Mouse (Mus musculus) spleen, postnatal 10 days (tissue): ENCODE results near the gene Pard3.

Source experiments
- DNase-seq, 2 experiments: peaks; one replicate each; pipeline ENCODE4 v3.0.0; 2021 to 2022; ENCODE audit warnings: low spot score in 2 of 2

Gene Pard3

DNA sequence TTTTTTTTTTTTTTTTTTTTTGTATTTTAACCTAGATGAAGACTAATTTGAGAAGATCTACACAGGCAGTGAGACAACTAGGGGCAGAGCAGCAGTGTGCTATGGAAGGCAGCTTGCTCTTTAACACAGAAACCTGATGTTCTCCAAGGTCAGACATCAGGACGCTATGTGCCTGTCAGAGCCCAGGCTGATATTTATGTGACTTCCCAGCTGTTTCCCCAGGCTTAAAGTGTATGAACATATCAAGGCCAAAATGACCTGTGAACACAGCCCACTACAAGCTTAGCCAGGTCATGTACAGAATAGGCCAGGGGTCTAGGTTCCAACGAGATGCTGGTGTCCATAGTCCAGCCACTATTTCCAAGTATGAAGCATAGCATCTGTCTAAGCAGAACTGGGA, 482.5 kb downstream of the Pard3 start:
- DNase-seq = no peak

DNA sequence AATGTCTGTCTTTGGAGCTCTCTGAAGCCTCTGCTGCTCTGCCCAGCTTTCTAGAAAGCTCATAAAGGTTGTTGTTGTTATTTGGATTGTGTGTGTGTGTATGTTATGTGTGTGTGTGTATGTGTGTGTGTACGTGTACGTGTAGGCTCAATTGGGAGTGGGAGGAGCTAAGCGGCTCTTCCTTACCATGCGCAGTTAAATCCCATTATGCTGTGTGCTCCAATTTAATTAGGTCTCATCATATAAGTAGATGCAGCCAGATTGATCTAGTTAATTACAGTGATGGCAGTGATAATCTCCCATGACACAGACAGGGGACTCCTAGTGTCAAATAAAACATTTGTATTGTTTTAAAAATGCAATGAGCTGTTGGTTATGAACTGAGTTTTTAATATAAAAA, 487.2 kb downstream of the Pard3 start:
- no peak for DNase-seq

DNA sequence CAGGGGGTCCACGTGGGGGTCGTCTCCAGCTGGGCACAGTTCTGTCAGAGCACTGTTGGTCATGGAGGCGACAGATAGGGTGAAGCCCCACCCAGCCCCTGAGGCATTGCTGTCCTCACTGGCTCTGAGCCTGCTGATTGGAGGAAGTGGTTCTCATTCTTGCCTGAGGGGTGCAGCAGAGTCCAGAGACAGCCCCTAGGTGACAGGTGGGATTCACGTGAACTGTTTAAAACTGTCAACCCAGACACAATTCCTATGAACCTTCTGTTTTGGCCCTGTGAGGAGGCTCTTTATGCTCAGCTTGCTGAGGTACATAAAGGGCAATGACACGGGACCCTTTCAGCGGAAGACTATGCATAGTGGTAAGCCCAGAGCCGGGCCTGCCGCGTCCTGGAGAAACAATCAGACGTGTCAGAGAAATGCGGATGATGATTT, 488.5 kb downstream of the Pard3 start:
- DNase-seq = no peak

DNA sequence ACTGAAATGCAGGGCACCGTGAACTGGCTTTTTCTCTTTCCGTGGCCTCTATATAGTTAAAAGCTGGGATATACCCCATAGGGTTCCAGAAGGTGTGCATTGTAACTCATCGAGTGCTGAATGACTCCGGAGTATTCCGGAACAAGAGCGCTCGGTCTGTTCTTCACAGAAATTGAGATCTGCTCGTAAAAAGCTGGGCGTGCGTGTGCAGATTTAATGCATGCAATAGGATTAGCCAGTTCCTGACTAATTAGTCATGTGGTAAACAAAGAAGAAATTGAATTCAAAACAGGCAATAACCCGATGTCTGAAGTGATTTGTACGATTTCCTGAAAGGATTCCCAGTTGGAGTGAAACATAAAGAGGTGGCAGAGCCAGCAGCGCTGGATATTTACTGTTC, 489.1 kb downstream of the Pard3 start:
- DNase-seq = no peak

DNA sequence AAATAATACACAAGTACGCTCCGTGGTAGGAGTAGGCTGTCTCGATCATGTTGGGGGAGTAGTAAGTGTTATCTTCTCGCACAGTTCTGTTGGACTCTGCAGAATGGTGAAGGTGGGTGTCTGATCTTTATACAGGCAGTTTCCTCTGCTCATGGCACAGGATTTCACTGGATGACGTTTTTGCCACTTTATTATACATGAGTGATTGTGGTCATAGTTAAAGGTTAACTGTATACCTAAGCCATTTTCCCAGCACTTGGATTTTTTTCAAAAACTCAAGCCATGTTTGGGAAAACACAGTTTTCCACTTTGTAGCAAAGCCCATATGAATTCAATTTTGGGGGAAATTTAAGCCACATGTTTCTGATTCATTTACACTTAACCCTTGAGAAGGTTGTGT, 489.9 kb downstream of the Pard3 start:
- DNase-seq = no peak

DNA sequence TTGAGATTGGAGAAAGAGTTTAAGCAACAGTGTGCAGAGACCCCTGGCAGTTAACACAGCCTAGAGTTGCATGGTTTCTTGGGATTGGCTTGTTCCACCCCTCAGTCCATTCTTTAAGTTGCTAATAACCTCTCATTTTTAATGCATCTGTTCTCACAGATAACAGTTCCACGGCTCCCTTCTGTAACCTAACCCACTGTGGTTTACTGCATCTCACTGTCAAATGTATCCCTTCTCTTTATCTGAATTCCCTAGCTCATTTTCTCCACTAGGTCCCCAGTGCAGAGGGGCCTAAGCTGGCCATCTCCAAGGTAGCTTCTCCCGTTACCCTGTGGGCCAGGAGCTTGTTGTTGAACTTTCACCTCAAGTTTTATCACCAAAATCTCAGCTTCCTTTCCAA, 492.1 kb downstream of the Pard3 start:
- no peak for DNase-seq

DNA sequence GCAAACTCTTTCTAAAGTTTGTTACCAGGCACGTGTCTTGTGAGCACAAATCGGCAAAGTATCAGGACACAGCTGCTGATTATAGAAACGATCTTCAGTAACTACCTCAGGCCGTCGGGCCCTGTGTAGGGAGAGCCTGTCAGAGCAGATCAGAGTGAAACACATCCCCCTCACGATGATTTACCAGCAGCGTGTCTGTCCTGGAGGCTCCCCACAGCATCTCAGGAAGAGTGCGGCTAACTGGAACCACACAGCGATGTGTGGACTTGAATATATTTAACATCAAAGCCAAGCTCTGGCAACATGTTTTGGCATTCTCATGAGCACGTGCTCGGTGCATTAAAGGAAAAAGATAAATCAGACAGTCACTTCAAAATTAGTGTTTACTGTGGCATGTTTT, 493.3 kb downstream of the Pard3 start:
- DNase-seq = no peak

DNA sequence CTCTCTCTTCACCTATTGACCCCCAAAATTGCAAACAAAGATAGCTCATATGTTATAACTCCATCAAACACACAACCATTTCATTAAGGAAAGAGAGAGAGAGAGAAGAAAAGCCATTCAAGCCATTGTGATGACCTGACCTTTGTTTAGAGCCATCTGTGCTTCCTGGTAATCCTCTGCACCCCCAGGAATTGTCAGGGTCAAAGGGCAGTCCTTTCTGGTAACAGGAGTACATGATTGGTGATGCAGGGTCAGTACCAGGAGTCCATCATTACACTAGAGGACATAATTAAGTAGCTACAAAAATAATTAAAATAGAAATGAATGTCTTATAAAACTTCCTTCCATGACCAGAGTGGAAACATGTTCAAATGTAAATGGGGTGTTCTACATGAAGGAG, 493.9 kb downstream of the Pard3 start:
- no peak for DNase-seq

DNA sequence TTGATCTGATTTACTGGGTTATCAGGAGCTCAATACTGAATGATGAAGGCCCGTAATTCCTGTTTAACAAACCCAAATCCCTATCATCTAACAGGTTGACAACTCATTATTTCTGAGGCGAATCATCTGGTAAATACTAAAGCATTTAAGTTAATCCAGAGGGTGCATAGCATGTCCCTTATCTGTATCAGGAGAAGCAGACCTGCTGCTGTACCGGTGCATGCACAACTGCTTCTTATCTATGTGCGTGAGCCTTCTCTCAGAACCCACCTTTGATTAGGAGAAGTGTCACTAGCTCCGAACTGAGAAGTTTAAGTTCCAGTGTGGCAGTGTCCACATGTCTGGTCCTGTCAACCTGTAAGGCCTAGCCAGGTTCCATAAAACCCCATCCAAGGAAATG, 499.9 kb downstream of the Pard3 start:
- no peak for DNase-seq

DNA sequence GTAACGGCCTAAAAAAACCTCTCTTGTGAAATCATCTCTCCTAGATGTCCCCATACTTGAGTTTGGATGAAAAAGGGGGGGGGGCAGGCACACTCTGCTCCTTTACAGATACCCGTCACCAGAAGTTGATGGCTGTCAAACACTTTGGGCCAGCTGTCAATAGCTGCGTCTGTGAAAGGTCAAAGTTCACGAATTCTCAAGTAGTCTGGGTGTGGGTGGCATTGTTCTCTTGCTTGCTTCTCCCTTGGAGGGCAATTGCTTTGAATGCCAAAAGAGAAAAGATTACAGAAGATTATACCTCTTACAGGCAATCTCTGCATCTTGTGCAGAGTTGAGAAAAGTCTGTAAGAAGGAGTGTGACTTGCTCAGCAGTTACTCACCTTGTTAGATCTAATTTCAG, 500.7 kb downstream of the Pard3 start:
- DNase-seq = no peak

DNA sequence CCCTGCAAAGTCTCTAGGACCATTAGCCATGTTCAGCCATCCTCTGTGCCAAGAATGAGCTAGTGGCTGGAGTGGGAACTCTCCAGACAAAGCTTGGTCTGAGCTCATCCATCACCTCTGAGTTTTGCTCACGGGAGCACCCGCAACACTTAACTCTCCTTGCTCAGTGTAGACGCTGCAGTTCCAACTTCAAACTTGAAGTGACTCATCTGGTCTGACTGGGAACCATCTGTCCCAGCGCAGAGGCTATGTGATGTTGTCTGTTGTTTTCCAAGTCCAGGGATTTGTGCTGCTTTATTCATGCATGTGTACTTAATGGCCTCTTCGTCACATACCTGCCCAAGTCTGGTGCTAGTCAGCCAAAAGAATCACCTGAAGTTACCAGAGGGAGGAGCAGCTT, 505.5 kb downstream of the Pard3 start:
- DNase-seq = no peak

DNA sequence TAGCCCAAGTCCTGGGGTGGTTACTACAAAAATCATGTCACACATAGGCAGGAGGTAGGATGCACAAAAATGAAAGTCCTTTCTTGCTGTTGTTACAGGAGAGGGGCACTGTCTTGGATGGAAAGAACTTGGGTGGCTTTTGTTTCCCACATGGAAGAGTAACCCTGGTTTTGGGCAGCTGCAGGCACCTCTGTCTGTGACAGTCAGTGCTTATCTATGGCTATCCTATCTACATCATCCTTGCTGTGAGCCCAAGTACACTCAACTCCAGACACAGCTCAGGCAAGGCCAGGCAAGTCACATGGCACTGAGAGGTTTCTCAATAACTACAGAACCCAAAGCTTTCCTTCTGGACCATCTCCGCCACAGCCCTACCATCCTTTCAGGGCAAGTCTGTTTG, 506.8 kb downstream of the Pard3 start:
- no peak for DNase-seq

DNA sequence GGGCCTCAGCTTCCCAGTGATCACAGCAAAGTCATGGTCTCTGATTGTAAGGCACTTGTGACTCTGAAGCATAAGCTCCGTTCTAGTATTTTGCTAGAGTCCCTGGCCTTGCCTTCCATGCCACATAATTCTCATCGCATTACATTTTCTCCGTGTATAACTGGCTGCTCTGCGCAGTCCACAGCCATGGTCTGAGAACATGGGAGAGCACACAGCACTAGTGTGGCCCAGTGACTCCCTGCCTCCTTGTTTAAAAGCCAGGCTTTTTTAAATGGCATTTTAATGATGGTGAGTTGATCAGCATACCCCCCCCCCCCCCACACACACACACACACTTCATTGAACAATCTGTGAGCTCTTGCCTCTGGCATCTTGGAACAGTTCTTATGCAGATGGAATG, 508.8 kb downstream of the Pard3 start:
- no peak for DNase-seq

DNA sequence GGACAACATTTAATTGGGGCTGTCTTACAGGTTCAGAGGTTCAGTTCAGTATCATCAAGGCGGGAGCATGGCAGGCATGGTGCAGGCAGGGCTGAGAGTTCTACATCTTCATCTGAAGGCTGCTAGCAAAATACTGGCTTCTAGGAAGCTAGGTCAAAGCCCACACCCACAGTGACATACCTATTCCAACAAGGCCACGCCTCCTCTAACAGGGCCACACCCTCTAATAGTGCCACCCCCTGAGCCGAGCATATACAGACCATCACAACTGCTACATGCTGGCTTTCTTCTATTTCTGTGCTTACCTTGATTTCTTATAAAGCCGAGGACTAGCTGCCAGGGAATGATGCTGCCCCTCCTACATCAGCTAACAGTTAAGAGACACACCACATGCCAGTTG, 513.0 kb downstream of the Pard3 start:
- DNase-seq = no peak

DNA sequence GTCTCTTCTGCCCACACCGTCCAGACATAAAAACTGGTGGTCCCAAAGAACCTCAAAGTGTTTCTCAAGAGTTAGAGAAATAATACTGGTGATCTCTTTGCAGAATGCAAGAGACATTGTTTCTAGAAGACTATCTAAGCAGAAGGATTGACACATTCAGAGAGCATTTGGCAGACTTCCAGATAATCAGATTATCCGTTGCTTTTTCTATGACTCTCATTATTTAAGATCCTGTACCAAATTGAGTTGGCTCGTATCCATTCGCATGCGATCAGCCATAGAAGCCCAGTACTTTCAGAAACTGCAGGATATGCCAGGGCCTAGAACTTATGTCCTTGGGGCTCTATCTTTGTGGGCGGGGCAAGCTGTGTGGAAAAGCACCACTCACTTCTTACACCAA, 514.0 kb downstream of the Pard3 start:
- no peak for DNase-seq

DNA sequence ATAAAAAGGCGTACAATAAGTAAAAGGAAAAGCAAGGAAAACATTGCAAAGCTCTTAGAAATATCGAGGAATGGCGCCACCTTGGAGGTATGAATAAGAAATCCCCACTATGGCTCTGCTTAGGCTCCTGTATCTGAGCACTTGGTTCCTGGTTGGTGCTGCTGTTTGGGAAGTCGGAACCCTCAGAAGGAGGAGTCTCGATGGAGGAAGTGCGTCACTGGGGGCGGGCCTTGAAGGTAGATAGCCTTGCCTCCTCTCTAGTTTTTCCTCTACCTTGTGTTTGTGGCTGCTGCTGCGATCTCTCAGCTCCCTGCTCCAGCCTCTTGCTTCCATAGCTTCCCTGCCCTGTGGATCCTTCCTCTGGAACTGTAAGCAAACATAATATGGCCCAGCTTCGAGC, 515.7 kb downstream of the Pard3 start:
- no peak for DNase-seq

DNA sequence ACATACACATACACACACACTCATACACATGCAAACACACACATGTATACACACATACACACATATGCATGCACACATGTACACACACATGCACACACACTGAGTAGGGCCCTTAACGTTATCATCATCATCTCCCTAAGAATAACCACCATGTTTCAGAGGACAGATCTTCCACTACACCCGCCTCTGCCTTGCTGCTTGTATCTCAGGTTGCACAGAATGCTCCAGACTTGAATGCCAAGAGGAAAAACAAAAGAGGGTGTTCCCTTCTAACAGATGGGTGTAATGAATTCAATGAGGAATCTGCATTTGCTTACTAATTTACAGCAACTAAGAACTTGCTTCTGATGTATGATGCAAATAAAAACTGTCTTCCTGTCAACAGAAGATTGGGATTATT, 519.7 kb downstream of the Pard3 start:
- no peak for DNase-seq

DNA sequence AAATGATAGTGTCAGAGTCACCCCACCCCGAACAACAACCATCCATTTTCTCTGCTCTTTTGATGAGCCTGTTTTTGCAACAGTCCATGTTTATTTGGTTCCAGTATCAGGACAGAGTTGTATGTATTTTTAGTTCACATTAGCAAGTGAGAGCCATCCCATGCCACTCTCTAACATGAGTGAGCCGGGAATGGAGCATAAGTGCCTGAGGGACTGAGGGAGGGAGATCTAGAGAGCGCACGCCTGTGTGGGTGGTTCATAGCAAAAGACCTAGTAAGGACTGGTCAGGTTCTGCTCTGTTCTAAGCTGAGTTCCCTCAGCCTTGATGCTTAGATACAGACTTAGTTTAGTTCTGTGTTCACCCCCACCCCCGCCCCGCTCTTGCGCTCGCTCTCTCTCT, 521.9 kb downstream of the Pard3 start:
- no peak for DNase-seq

DNA sequence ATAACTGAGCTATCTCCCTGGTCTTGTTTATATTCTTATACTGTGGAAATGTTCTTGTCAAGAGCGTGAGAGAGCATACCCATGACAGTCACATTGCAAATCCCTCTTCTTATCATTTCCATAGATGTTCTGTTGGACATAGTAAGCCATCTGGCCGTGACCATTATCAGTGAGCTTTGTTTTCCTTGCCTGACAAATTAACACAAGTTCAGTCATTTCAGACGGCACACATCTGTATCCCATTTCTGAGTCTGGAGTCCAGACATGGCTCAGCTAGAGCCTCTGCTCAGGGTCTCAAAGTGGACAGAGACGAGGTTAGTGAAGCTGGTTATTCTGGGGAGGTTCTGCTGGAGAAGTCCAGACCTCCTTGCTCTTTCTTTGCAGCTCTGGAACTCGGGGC, 523.0 kb downstream of the Pard3 start:
- DNase-seq = no peak

DNA sequence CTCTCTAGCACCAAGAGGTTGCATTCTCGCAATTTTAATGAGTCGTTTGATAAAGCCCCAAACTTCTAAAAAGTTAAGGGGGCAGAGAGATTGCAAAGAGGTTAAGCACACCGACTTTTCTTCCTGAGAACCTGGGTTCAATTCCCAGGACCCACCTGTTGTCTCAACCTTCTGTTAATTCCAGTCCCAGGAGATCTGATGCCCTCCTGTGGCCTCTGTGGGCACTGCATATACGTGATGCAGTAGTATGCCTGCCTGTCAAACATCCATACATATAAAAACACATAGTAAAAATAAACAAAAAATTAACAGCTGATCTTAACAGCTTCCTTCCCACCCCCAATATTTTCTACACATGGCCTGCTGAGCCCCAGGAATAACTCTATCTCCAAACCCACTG, 524.6 kb downstream of the Pard3 start:
- peak; percentile 23 to 61 for DNase-seq

DNA sequence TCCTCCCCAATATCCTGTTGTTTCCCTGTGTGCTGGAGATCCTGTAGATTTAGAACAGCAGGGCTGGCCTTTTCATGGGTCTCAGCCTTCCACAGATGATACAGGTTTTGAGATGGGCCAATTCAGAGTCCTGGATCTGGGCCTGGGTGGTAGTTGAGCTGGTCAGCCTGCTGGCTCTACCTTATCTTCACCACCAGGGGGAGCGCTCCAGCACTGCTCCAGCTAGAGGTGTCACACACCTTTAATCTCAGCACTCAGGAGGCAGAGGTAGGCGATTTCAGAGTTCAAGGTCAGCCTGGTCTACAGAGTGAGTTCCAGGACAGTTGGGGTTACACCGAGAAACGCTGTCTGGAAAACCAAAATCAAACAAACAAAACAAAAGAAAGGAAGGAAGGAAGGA, 525.6 kb downstream of the Pard3 start:
- peak; percentile 29 to 69 for DNase-seq

DNA sequence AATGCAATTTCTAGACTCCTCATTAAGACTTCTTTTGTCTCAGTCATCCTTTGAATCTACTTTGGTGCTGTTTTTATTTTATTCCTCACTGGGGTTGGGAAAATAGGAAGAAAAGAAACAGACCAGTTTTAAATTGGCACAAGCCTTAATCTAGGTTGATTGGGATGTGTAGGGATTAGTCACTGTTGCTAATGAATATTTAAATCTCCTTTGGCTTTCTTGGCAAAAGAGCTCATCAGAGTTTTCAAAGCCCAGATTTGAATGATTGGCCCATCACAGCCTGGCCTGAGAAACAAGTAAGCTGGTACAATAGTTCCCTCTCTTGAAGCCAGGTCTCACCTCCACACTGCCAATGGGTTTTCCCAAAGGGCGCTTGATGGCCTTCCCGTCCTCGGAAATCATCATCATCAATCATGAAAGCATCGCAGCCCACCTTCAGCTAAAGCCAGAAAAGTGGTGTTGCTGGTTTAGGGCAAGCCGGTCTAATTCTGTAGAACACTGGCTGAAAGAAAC, 527.0 kb downstream of the Pard3 start:
- DNase-seq = no peak

DNA sequence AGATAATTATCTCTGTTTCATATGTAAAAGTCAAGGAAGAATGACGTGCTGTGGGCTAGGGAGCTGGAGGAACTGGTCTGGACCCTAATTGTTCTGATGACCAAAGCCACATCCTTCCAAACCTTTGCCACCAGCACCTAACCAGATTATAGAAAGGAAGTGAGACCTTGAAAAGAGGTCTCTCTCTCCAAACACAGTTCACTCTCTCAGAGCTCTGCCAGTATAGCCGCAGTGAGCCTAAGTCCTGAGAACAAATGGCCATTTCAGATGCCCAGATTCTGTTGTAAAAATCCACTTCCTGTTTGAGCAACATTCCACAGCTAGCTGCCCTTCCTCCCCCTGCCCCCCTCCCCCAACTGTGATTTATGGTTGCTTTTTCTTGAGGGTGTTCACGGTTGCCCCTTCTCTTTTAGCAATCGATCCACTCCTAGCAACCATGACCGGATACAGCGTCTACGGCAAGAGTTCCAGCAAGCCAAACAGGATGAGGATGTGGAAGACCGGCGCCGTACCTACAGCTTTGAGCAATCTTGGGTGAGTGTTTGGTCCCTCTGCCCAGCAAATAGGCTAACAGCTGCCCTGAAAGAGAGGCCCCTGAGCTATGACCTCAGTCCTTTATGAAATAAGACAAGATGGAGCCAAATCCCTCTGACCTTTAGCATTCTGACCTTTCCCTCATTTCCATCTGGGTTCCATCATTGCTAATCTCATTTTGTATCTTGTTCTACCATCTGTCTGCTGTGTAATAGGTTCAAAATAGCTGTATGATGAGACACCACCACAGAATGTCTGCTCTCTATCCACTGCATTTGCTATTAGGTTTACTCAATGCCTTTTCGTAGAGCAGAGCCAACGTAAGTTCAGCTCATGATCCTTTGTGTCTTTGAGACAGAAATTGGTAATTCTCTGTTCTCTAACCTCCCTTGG, 529.2 kb downstream of the Pard3 start:
- DNase-seq = no peak

DNA sequence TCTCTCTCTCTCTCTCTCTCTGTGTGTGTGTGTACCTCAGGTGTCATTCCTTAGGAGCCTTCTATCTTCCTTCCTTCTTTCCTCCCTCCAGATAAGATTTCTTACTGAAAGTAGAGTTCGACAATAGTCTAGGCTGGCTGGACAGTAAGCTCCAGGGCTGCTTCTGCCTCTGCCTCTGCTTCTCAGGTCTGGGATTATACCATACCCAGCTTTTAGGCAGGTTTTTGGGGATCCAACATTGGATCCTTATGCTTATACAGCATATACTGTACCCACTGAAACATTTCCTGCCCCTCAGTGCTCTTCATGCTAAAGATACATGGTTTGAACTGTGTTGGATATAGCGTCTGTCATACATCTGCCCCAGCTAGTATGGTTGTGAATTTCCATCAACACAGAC, 536.9 kb downstream of the Pard3 start:
- DNase-seq = no peak
